Mouse (Mus musculus) ES-E14 (cell line): ENCODE measurements around the gene Pcnx2.

Experiments used
- HCFC1 ChIP-seq: IDR thresholded peaks from 2 replicates; pipeline ENCODE4 v1.6.1; 2012; ENCODE audit warnings: low read length, inconsistent platforms, borderline replicate concordance; ENCODE audit not compliant: insufficient read depth
- MAFK ChIP-seq: IDR thresholded peaks from 2 replicates; pipeline ENCODE4 v1.6.1; 2014; ENCODE audit warnings: mild to moderate bottlenecking, low read depth, low read length, inconsistent platforms; ENCODE audit not compliant: insufficient read depth
- ZC3H11A ChIP-seq: IDR thresholded peaks from 2 replicates; pipeline ENCODE4 v1.6.1; 2012; ENCODE audit warnings: low read depth, mild to moderate bottlenecking, inconsistent platforms, low read length, borderline replicate concordance

DNA sequence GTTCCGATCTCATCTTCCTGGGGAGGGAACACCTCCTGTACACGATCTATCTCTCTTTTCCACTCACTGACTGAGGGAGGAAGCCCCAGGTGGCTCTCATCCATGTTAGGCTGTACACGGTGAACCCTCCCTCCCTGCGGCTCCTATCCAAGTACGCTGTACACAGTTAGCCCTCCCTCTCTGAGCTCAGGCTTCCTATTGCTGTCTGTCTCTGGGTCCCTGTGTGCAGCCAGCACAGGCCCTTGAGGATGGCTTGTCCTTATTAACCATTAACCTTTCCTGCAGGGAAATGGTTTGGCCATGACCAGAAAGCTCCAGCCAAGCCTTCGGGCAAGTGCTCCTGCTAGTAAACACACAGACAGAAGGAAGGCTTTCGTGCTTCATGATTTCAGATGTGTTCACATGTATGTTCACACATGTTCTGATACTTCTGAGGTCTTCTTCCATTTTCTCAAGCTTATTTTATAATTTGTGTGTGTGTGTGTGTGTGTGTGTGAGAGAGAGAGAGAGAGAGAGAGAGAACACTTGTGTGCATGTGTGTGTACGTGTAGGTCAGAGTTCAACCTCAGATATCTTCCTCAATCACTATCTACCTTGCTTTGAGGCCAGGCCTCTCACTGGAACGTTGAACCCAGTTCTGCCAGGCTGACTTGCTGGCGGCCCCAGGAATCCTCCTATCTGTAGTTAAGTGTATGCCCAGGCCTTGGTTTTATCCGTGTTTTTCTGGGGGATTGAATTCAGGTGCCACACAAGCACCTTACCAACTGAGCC lies 32.3 kb upstream of the Pcnx2 start:
- no peak for TF ChIP-seq ZC3H11A
- TF ChIP-seq HCFC1: no peak
- TF ChIP-seq MAFK: no peak
